Mouse (Mus musculus) erythroblast, embryonic 14.5 days (primary cell): ENCODE measurements around the gene Pla2g1b. TPM values are rescaled to one million over a fixed set of nuclear protein-coding genes. Genes with fewer than 3 reads are reported as not detected.
"Not testable (repeated sequence)": the region's sequence is repeated elsewhere in the genome, so short reads cannot be mapped to it uniquely, and the experiment has no call there.

Experiments used
- H3K27me3 ChIP-seq: 2 replicates; pipeline ENCODE4 v1.6.1; 2012; ENCODE audit warnings: inconsistent platforms; ENCODE audit not compliant: control insufficient read depth
- H3K36me3 ChIP-seq: 2 replicates; pipeline ENCODE4 v1.6.1; 2012; ENCODE audit warnings: mild to moderate bottlenecking, inconsistent platforms; ENCODE audit not compliant: control insufficient read depth
- H3K4me1 ChIP-seq: 2 replicates; pipeline ENCODE4 v1.6.1; 2012; ENCODE audit warnings: inconsistent platforms; ENCODE audit not compliant: control insufficient read depth
- H3K4me3 ChIP-seq: replicated peaks from 2 replicates; pipeline ENCODE3; 2012; ENCODE audit warnings: moderate library complexity, mild to moderate bottlenecking, inconsistent platforms
- H3K9me3 ChIP-seq: 2 replicates; pipeline ENCODE4 v1.6.1; 2012; ENCODE audit warnings: low read length, inconsistent platforms, mixed read lengths; ENCODE audit not compliant: control insufficient read depth
- GATA1 ChIP-seq: IDR thresholded peaks from 2 replicates; pipeline ENCODE4 v1.6.1; 2012; ENCODE audit warnings: low read length, inconsistent platforms, mixed read lengths
- TAL1 ChIP-seq: IDR thresholded peaks from 3 replicates; pipeline ENCODE4 v1.6.1; 2012; ENCODE audit warnings: low read length, inconsistent platforms, mixed read lengths
- polyA plus RNA-seq: library from polyadenylated mRNA; stranded (reverse); fragments of >175 nt; gene quantifications from 2 replicates; pipeline ENCODE4 v1.2.3, GENCODE M21; 2012

Pla2g1b gene
- polyA plus RNA-seq, 1 experiment: not detected

DNA sequence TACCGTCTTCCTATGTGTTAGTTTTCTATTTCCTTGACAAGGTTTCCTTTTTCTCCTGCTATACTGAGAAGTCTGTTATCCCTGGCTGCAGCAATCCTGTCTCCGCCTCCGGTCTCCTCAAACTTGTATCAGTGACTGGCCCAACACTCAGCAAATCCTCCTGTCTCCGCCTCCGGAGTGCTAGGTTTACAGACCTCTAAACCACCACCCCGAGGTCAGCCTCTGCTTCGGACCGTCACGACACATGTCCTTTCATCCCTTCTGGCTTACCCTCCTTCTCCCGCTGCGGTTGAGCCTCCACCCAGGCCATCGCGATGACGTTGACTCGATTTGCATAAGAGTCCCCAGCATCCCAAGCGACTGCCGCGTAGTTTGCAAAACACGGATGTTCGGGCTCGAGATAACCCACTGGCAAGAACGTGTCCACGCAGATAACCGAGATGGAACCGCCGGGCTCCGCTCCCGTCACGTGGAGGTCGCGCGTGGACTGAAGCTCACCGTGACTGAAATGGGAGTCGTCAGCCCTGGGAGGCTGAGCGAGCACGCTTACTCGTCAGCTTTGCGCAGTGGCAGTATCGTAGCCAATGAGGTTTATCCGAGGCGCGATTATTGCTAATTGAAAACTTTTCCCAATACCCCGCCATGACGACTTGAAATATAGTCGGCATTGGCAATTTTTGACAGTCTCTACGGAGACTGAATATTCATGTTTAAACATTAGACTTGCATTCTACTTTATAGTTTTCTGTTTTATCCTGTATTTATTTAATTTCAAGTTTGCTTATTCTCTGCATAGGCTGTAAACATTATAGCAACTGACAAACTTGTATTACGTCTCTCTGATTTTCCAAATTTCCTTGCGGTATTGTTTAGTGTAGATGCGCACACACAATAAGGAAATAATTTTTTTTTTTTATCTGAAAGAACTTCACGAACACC, 23.9 kb downstream of the Pla2g1b start:
- peaks cover 52% of the 10 kb centered on the region for H3K4me1 ChIP-seq
- peaks cover 7% of the 10 kb centered on the region for H3K27me3 ChIP-seq
- no peaks in the 10 kb centered on the region for H3K36me3 ChIP-seq
- H3K9me3 ChIP-seq: no peaks in the 10 kb centered on the region
- H3K4me3 ChIP-seq: peak overlapping the region; percentile 55
- TF ChIP-seq GATA1: no peak
- TF ChIP-seq TAL1: no peak

- peaks cover 7% of the 10 kb centered on the region for H3K27me3 ChIP-seq
- TF ChIP-seq TAL1 (no peak), GATA1 (no peak)
- peak overlapping the region; percentile 41 for H3K4me3 ChIP-seq
- no peaks in the 10 kb centered on the region for H3K36me3 ChIP-seq
- H3K4me1 ChIP-seq: peaks cover 48% of the 10 kb centered on the region
- H3K9me3 ChIP-seq: no peaks in the 10 kb centered on the region
These were observed 24.6 kb downstream of the Pla2g1b start for GRCm38 (mm10) chr5:115490638-115491000.

- Histone ChIP-seq H3K4me3 (peak overlapping the region; percentile 19), H3K9me3 (no peaks in the 10 kb centered on the region), H3K27me3 (peaks cover 7% of the 10 kb centered on the region), H3K4me1 (peaks cover 46% of the 10 kb centered on the region), H3K36me3 (no peaks in the 10 kb centered on the region)
- TF ChIP-seq TAL1: no peak
- no peak for TF ChIP-seq GATA1
These were observed 25.0 kb downstream of the Pla2g1b start for GRCm38 (mm10) chr5:115491076-115491475.

GRCm38 (mm10) chr5:115491771-115492322, 25.8 kb downstream of the Pla2g1b start:
- Histone ChIP-seq H3K36me3 (no peaks in the 10 kb centered on the region), H3K4me3 (peak overlapping the region; percentile 44), H3K9me3 (no peaks in the 10 kb centered on the region), H3K4me1 (peaks cover 46% of the 10 kb centered on the region), H3K27me3 (peaks cover 7% of the 10 kb centered on the region)
- TF ChIP-seq TAL1 (no peak), GATA1 (no peak)

DNA sequence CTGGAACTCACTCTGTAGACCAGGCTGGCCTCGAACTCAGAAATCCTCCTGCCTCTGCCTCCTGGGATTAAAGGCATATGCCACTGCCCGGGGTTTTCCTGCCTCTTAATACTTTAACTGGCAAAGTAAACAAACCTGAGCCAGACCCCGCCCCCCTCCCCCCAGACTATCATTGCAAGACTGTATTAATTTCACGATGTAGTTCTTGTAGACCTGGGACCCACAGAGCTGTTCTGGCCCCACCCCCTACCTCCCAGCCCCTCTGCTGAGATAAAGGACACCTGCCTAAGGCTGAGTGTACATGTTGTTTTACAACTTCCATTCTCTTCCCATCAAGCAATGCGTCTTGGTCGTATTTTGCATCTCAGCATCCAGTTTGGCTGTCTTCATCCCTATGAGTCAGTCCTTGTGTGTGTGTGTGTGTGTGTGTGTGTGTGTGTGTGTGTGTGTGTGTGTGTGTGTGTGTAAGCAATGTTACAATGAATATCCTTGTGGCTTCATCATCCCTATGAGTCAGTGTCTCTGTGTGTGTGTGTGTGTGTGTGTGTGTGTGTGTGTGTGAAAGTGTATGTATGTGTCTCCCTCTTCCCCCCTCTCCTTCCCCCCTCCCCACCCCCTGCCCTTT, 26.8 kb downstream of the Pla2g1b start:
- Histone ChIP-seq H3K4me3 (no peak overlapping the region), H3K36me3 (no peaks in the 10 kb centered on the region), H3K9me3 (no peaks in the 10 kb centered on the region), H3K4me1 (peaks cover 49% of the 10 kb centered on the region), H3K27me3 (peaks cover 7% of the 10 kb centered on the region)
- TF ChIP-seq TAL1: no peak
- no peak for TF ChIP-seq GATA1

DNA sequence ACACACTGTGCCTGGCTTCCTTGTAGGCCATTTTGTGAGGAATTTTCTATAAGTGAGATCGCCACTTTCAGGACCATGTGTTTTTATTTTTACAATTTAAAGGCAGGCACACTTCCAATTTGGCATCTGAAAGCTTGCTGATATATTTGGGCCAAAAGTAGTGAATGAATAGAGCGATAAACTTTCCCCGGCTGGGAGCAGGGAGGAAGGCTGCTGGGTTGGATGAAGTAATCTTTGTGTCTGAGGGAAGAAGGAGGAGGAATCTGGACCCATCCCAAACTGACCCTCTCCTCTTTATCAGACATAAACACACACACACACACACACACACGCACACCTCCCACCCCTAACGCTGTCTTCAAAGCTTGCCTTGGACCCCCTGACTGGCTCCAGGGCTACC, 27.4 kb downstream of the Pla2g1b start:
- Histone ChIP-seq H3K4me3 (no peak overlapping the region), H3K36me3 (no peaks in the 10 kb centered on the region), H3K4me1 (peaks cover 49% of the 10 kb centered on the region), H3K27me3 (peaks cover 10% of the 10 kb centered on the region), H3K9me3 (no peaks in the 10 kb centered on the region)
- TF ChIP-seq GATA1 (no peak), TAL1 (no peak)

- Histone ChIP-seq H3K4me1 (peaks cover 49% of the 10 kb centered on the region), H3K27me3 (peaks cover 11% of the 10 kb centered on the region)
- not testable (repeated sequence) for H3K36me3 ChIP-seq, H3K4me3 ChIP-seq, H3K9me3 ChIP-seq
These were observed 29.6 kb downstream of the Pla2g1b start for GRCm38 (mm10) chr5:115495618-115496017.

- Histone ChIP-seq H3K9me3 (no peaks in the 10 kb centered on the region), H3K4me3 (no peak overlapping the region), H3K36me3 (no peaks in the 10 kb centered on the region), H3K4me1 (peaks cover 35% of the 10 kb centered on the region), H3K27me3 (peaks cover 15% of the 10 kb centered on the region)
- TF ChIP-seq GATA1: no peak
- TF ChIP-seq TAL1: no peak
These were observed 31.0 kb downstream of the Pla2g1b start for GRCm38 (mm10) chr5:115497033-115497432.

DNA sequence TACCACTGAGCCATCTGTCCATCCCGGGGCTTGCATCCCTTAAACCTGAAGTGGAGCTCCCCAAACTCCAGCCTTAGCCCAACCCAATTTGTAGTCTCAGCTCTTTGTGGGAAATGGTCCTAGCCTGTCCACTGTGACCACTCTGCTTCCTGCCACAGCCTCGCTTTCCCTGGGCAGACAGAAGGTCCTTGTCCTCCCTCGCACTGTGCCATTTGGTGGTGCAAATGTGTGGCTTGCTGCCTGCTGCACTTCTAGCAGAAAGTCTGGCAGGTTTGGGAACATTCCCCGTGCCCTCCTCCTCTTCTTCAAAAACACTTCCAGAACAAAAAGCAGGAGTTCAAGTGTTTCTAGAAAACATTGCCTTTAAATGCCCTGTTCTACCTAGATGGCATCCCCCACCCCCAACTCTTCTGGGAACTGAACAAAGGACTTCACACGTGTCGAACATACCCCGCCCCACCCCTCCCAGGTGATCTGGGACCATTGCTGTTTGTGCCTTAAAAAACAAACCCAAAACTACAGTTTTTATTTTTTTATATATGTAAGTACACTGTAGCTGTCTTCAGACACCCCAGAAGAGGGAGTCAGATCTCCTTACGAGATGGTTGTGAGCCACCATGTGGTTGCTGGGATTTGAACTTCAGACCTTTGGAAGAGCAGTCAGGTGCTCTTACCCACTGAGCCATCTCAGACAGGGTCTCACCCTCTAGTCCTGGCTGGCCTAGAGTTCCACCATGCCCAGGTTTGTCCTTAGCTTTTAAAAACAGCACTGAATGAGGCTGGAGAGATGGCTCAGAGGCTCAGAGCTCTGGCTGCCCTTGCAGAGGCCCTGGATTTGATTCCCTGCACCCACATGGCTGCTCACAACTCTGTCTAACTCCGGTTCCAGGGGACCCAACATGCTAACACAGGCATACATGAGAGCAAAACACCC, 32.5 kb downstream of the Pla2g1b start:
- no peak for TF ChIP-seq TAL1
- TF ChIP-seq GATA1: no peak

More for the DNA sequence above, 32.5 kb downstream of the Pla2g1b start:
- no peaks in the 10 kb centered on the region for H3K36me3 ChIP-seq
- H3K27me3 ChIP-seq: peaks cover 21% of the 10 kb centered on the region
- H3K9me3 ChIP-seq: no peaks in the 10 kb centered on the region
- H3K4me3 ChIP-seq: no peak overlapping the region
- peaks cover 27% of the 10 kb centered on the region for H3K4me1 ChIP-seq
